Mouse (Mus musculus): ENCODE measurements around the gene Mpnd. TPM values are rescaled to one million over a fixed set of nuclear protein-coding genes. Genes with fewer than 3 reads are reported as not detected.

Mpnd gene
- total RNA-seq (2021): 100 to 1,000 TPM; 111 to 115 TPM

GRCm38 (mm10) chr17:56005415-56006061, at the start of gene Mpnd, which contains the start of gene Stap2:
Mpnd (plus strand) TSS chr17:56005711.
Stap2 (minus strand) TSS chr17:56005584.
- intact Hi-C loops (cut with DNase I): no loop called here
- peak in 1 of 2 experiments; percentile 81 for DNase-seq (ENCODE audit: extremely low spot score in 1 of 2, low spot score in 2 of 2)

- intact Hi-C loops (cut with DNase I): loop anchor here (5.0 kb wide), 1 partner anchor 254 kb away; no protein-coding TSS in a partner anchor
- peak; percentile 72 to 88 for DNase-seq (ENCODE audit: extremely low spot score in 1 of 2, low spot score in 2 of 2)
Measured at GRCm38 (mm10) chr17:55956129-55956528, 49.4 kb upstream of the Mpnd start.

DNA sequence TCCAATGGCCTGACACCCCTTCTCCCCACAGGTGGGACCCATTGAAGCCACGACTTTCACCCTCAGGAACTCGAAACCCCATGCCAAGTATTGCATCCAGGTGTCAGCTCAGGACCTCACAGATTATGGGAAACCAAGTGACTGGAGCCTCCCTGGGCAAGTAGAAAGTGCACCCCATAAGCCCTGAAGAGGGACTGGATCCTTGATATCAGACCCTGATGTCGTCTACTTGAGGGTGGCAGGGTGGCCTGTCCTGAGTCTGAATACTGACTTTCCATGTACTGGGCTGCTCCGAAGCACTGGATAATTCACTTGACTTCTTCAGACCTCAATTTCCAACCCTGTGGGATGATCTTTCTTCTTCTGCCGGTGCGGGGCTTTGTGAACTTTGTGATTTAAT, 48.9 kb upstream of the Mpnd start:
- DNase-seq (ENCODE audit: extremely low spot score in 1 of 2, low spot score in 2 of 2): no peak
- intact Hi-C loops (cut with DNase I): loop anchor here (5.0 kb wide), 1 partner anchor 254 kb away; no protein-coding TSS in a partner anchor

DNA sequence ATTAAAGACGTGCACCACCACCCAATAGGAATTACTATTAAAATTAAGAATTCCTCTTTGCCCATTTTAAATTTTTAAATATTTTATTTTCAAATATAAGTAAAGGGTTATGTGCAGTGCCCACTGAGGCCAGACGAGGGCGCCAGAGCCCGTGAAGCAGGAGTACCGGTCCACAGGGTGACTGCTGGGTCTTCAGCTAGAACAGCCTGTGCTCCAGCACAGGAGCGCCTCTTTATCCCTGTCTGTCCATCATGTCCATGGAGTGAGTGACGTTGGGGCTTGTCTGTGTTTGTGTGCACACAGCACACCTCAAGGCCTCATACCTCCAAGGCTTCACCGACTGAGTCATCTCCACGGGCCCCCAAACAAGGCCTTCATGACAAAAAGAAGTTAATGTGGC, 48.3 kb upstream of the Mpnd start:
- peak in 1 of 2 experiments; percentile 77 for DNase-seq (ENCODE audit: extremely low spot score in 1 of 2, low spot score in 2 of 2)
- intact Hi-C loops (cut with DNase I): loop anchor here (5.0 kb wide), 1 partner anchor 255 kb away; no protein-coding TSS in a partner anchor

- intact Hi-C loops (cut with DNase I): loop anchor here (5.0 kb wide), 1 partner anchor 256 kb away; no protein-coding TSS in a partner anchor
- DNase-seq (ENCODE audit: extremely low spot score in 1 of 2, low spot score in 2 of 2): no peak
Measured at GRCm38 (mm10) chr17:55957726-55958583, 47.6 kb upstream of the Mpnd start.

DNA sequence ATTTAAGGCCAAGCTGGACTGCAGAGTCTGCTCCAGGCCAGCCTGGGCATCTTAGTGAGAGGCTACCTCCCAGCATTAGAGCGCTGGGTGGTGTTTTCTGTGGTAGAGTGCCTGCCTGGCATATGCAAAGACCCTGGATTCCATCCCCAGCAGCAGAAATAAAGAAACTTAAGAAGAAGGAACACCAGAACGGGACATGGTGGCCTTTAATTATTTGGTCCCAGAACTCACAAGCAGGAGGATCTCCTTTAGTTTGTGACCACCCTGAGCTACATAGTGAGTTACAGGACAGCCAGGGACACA, 47.0 kb upstream of the Mpnd start:
- DNase-seq (ENCODE audit: extremely low spot score in 1 of 2, low spot score in 2 of 2): no peak
- intact Hi-C loops (cut with DNase I): loop anchor here (5.0 kb wide), 1 partner anchor 256 kb away; no protein-coding TSS in a partner anchor

- intact Hi-C loops (cut with DNase I): loop anchor here (5.0 kb wide), 1 partner anchor 257 kb away; no protein-coding TSS in a partner anchor
- DNase-seq (ENCODE audit: extremely low spot score in 1 of 2, low spot score in 2 of 2): peak; percentile 94 to 95
Measured at GRCm38 (mm10) chr17:55958918-55959728, 46.4 kb upstream of the Mpnd start, which contains the start of gene Yju2. Yju2 (plus strand) TSS chr17:55959099.

DNA sequence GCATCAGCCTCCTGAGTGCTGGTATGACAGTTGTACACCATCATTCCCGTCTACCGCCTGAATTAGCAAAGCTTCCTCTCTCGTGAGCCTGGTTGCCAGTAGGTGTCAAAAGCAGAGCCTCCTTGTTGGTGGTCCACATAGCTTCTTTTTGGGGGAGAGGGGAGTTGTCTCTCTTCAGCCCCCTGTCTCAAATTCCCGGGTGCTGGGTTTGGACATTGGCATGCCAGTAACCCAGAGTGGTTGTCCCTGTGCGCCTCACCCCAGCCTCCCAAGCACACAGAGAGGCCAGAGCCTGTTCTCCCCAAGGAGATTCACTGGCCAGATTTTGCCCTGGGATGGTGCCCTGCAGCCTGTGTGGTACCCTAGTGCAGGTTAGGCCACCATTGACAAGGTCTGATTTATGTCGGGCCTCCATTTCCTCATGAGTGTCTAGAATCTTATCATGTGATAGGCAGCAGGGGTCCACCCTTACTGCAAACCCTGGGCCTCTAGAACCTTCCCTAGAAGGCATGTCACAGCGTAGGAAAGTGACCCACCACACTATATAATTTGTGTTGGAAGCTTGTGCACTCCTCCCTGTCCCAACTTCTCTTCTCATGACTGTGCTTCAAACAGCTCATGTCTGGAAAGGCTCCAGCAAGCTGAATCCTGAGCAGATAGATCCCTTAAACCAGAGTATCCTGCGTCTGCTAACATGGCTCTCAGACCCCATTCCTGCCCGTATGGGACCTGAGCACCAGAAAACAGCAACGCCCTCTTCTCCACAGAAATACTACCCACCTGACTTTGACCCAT, 45.4 kb upstream of the Mpnd start:
- intact Hi-C loops (cut with DNase I): loop anchor here (5.0 kb wide), 1 partner anchor 258 kb away; no protein-coding TSS in a partner anchor
- no peak for DNase-seq (ENCODE audit: extremely low spot score in 1 of 2, low spot score in 2 of 2)

DNA sequence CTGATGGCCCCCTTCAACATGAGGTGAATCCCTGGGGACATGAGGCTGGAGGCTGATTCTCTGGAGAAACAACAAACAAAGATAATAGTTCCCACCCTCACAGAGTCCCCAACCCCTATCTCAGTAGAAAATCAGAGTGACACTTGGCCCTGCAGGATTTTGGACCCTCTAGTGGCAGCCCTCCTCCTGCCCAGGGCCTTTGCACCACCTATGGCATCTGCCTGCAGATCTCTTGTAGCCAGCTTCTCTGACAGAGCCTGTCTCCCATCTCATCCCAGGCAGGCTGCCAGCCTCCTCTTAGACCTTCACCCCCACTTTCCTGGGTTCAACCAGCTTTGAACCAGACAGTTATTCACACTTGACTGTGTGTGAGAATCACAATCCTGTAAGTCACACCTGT, 44.7 kb upstream of the Mpnd start:
- peak; percentile 5 to 28 for DNase-seq (ENCODE audit: extremely low spot score in 1 of 2, low spot score in 2 of 2)
- intact Hi-C loops (cut with DNase I): no loop called here

DNA sequence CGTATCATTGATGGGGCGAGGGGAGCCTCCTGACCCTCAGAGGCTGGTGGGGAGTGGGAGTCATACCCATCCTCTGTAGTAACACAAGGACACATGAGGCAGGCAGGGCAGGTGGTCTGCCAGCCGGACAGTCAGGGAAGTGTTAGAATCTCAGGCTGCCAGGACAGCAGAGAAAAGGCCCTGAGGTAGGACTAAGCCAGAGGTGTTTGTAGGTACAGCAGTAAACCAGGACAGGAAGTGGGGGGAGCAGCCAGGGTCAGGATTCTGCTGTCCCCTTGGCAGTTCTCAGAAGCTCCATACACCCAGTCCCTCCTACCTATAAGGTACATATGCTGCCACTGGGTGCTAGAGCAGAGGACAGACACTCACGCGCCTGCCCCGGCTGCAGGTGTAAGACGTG, 43.9 kb upstream of the Mpnd start:
- intact Hi-C loops (cut with DNase I): no loop called here
- peak in 1 of 2 experiments; percentile 19 for DNase-seq (ENCODE audit: extremely low spot score in 1 of 2, low spot score in 2 of 2)

DNA sequence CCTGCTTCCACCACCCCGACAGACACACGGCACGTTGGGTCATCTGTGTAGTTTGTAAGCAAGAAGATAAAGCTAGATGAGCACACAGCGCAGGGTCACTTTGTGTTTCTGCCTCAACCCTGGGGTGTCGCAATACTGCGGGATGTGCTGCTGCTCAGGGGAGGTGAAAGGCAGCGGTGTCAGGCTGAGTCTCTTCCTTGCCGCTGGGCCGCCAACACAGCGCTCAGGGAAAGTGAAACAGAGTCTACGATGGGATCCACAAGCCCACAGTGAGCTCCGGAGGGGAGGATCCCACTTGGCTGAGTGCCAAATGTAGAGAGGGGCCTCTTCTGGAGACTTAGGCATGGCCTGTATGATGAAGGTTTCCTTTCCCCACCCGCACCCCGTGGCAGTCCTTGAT, 42.3 kb upstream of the Mpnd start:
- DNase-seq (ENCODE audit: extremely low spot score in 1 of 2, low spot score in 2 of 2): peak in 1 of 2 experiments; percentile 22
- intact Hi-C loops (cut with DNase I): no loop called here

- intact Hi-C loops (cut with DNase I): no loop called here
- DNase-seq (ENCODE audit: extremely low spot score in 1 of 2, low spot score in 2 of 2): peak in 1 of 2 experiments; percentile 23
Measured at GRCm38 (mm10) chr17:55964496-55964895, 41.0 kb upstream of the Mpnd start.

- peak in 1 of 2 experiments; percentile 30 for DNase-seq (ENCODE audit: extremely low spot score in 1 of 2, low spot score in 2 of 2)
- intact Hi-C loops (cut with DNase I): no loop called here
Measured at GRCm38 (mm10) chr17:55964996-55965395, 40.5 kb upstream of the Mpnd start.

GRCm38 (mm10) chr17:55967186-55967585, 38.3 kb upstream of the Mpnd start:
- intact Hi-C loops (cut with DNase I): no loop called here
- DNase-seq (ENCODE audit: extremely low spot score in 1 of 2, low spot score in 2 of 2): peak in 1 of 2 experiments; percentile 20

DNA sequence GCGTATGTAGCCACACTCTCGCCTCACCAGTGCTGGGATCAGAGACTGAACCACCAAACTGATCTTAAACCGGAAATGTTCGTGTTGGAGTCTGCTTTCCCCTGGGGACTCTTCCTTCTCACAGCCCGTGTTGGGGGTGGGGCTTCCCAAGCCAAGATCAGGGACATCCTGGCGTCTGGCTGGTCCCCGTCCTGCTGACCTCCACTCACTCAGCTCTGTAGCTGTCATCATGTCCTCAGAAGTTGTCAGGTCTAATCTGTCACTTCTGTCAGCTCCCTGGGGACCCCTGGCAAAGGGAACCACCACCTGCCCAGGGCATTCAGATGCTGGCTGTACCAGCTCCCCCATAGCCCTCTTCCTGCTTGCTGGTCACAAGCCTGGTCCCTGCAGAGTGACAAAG, 37.3 kb upstream of the Mpnd start:
- peak in 1 of 2 experiments; percentile 74 for DNase-seq (ENCODE audit: extremely low spot score in 1 of 2, low spot score in 2 of 2)
- intact Hi-C loops (cut with DNase I): no loop called here

GRCm38 (mm10) chr17:55969560-55969959, 36.0 kb upstream of the Mpnd start:
- DNase-seq (ENCODE audit: extremely low spot score in 1 of 2, low spot score in 2 of 2): peak; percentile 45 to 67
- intact Hi-C loops (cut with DNase I): no loop called here

DNA sequence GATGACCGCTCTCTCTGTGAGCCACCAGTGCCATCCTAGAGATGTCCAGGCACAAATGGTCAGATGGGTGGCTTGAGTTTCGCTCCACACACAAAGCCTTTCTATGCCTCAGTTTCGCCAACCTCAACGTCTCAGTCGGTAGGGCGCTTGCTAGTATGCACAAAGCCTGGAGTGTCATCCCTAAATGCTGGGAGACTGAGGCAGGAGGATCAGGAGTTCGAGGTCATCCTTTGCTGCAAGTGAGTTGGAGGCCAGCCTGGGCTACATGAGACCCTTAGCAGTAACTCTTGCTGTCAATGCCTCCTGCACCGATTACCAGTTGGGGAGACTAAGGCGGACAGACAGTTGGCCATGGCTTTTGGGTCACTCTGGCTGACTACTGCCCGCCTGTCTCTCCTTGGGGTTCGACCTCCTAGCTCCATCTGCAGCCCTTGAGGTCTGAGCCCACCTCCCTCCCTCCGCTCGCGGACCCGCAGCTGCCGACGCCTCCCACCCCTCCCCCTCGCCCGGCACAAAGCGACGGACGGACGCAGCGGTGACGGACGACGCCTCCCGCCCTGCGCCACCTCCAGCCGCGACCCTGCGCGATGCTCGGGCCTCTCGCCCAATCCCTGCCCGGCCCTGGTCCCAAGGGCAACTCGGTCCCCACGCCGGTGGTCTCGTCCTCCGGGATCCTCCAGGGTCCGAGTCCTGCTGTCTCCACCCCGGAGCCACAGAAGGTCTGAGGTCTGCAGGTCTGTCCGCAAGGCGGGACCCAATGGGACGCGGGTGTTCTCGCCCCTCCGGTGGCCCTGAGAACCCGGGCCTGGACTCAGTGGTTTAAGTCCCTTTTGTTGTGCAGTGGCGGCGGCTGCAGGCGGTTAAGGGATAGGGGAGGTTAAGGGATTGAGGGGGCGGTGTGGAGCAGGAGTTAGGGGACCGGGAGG, 35.3 kb upstream of the Mpnd start, which contains the start of gene Shd:
TSS of gene Shd (plus strand) at position 502 of the 926 bp plus-strand sequence.
- peak in 1 of 2 experiments; percentile 77 for DNase-seq (ENCODE audit: extremely low spot score in 1 of 2, low spot score in 2 of 2)
- intact Hi-C loops (cut with DNase I): no loop called here
